Mouse (Mus musculus) lung, postnatal 25 days (tissue): ENCODE data around the gene Zfp866.

Experiments
- DNase-seq: peaks from one replicate; pipeline ENCODE4 v3.0.0; 2022; ENCODE audit warnings: low spot score

The Zfp866 gene

GRCm38 (mm10) chr8:69716403-69717231 is 74.4 kb downstream of the Zfp866 start:
- peak; percentile 100 for DNase-seq

- no peak for DNase-seq
Observed at GRCm38 (mm10) chr8:69715366-69715765, 75.6 kb downstream of the Zfp866 start.

DNA sequence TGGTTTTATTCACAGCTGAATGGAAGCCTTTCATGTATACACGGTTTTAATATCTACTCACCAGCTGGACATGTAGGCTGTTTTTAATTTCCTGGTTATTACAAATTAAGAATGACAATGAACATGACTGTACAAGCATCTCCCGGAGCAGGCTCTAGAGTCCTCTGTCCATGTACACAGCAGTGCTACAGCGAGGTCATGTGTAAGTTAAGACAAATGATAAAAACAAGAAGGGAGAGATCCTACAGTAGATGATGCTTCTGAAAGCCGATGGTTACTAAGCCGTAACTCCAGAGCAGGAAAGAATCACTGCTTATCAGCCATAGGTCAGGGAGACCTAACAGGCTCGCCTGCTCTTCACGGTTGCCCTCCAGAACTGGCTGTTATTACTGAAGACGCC is 77.5 kb downstream of the Zfp866 start:
- DNase-seq, result no peak
